Mouse (Mus musculus): ENCODE measurements around the gene 4931429L15Rik.

4931429L15Rik gene

DNA sequence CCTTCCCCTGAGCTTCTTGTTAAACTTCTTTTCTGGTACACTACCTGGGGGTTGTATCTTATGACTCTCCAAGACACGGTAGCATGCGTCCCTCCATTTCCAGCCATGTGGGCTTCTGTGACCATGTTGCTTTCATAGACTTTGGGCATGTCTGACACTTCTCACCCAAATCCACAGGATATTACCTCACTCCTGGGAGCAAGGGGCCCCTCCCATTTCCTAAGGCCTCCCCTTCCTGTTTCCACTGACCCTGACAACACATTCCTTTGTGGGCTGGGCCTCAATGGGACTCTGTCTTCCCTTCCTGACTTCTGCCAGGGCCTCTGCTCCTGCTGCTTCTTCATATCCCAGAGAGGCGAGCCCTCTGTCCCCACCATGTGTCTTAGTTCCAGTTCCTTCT is 62.2 kb downstream of the 4931429L15Rik start:
- no peak for DNase-seq

DNA sequence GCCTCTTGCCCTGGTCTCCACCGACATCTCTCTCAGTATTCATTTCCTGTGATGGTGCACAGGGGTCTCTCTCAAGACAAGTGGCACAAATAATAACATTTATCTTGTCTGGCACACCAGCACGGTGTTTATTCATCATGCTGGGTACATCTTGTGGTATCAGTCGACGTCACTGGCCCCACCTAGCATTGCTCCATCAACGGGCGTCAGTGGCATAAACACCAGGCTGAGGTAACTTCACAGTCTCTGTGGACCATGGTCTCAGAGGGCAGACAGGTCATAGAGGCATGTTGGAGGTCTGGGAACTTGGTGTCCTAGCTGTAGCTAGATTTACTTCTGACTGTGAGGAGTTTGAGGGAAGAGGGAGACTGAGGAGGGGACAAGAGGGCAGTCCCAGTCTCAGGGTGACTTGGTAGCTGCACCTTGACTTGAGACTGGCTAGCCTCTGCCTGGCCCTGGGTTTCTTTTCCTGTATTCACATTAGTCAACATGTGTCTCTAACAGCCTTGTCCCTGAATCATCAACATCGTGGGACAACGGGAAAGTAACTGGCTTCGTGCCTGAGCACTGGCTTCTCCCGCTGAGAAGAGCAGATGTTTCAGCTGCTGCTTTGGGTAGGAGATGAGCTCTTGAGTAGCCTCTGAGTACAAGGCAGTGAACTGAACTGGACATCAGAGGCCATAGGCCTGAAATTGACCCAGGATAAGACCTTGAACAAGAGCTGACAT is 63.0 kb downstream of the 4931429L15Rik start:
- no peak for DNase-seq

DNA sequence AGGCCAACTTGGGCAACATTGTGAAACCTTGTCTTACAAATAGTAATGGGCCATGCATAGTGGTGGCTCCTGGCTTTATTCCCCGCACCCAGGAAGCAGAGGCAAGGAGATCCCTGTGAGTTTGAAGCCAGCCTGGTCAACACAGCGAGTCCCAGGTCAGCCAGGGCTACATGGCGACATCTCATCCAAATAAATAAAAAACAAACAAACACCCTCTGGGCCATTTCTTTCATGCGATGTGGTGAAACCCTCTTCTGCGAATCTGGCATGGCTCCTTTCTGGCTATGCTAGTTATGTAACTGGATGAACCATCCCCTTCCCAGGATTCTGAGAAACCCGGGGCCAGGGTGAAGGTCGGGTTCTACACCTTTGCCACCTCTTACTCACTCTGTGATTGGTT is 63.6 kb downstream of the 4931429L15Rik start:
- DNase-seq = no peak
